Mouse (Mus musculus) heart, postnatal 10 days (tissue): Measurements from ENCODE around the gene Tmem212. TPM values are rescaled to one million over a fixed set of nuclear protein-coding genes. Genes with fewer than 3 reads are reported as not detected.
"Not testable (repeated sequence)": the region's sequence is repeated elsewhere in the genome, so short reads cannot be mapped to it uniquely, and the experiment has no call there.

ENCODE experiments used
- DNase-seq, 2 experiments: peaks; one replicate each; pipeline ENCODE4 v3.0.0; 2021
- intact Hi-C: fragments of 180-260 bp; cut with DNase I; formaldehyde crosslinking; loops from one replicate; pipeline ENCODE4 v1.15.1; 2025
- total RNA-seq, 2 experiments: library from RNA; stranded (reverse); gene quantifications; 2 replicates each; pipeline ENCODE4 v1.2.3; 2021

Tmem212 gene
- not detected for total RNA-seq

GRCm38 (mm10) chr3:27896318-27896892 lies at the start of gene Tmem212:
Gene Tmem212 (minus strand): TSS chr3:27896368.
- no peak for DNase-seq
- intact Hi-C loops: no loop called here

GRCm38 (mm10) chr3:27945397-27945796 lies 49.2 kb upstream of the Tmem212 start:
- intact Hi-C loops, DNase-seq: not testable (repeated sequence)

- peak; percentile 70 to 81 for DNase-seq
- intact Hi-C loops: no loop called here
Observed at GRCm38 (mm10) chr3:27942991-27943390, 46.8 kb upstream of the Tmem212 start.

DNA sequence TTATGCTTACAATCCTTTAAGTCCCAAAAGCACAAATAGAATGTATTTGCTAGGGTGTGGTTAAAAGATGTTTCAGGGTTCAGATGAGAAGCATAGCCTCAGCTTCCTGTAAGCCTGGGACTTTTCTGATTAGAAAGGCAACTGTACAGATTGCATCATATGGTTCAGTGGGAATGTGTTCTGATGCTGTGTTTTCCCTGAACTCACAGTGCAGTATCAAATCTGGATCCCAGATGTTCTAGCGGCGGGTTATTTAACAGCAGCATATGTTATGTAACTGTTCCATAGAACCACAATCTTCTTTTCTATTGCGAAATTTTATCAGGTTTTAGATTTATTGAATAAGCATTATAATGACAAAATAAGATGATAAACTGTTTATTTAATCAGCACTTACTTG lies 45.5 kb upstream of the Tmem212 start:
- no peak for DNase-seq
- intact Hi-C loops: no loop called here

- intact Hi-C loops: loop anchor here (2.0 to 5.0 kb wide), 2 partner anchors 76 to 226 kb away; partner anchors contain the start of gene Fndc3b
- DNase-seq: peak; percentile 92 to 93
Observed at GRCm38 (mm10) chr3:27938381-27939323, 42.5 kb upstream of the Tmem212 start, which contains the start of gene Pld1. Gene Pld1 (plus strand): TSS chr3:27938695.

DNA sequence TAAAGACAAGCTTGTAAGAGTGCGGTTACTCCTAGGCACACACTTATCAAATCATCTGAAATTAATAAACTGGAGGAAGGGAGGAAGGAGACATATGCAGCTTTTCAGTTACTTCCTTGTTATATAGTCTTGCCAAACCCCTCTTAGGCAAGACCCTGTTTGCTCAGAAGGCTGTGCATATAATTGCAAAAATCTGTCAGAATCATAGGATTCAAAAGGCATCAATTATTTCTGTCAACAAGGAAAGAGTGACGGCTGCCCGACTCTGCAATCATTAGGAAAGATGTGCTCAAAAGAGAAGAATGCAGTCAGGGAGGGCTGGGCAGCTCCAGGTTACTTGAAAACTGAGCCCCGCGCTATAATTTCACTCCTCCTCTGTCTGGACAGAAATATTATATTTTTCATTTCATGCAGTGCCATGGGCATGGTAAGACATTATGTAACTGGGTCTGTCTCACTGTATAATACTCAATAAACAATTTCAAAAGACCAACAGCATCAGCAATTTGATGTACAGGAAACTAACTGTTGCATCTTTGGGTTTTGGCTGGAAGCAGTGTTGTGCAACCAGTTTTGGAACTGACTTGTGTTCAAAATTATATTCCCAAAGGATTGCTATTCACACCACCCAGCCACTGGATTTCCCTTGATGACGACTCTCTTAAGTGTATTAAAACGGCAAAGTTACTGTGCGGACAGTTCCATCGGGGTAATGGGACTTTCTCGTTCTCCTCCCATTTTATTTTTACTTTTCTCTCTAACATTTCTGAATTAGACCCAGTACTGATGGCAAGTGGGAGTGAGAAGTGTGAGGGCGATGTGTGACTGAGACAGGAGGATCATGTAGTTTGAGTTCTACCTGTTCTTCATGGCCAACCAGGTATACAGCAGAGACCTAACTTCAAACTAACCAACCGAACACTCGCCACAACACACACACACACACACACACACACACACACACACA lies 41.3 kb upstream of the Tmem212 start:
- DNase-seq: peak in 1 of 2 experiments; percentile 14
- intact Hi-C loops: loop anchor here (2.0 to 5.0 kb wide), 2 partner anchors 75 to 225 kb away; partner anchors contain the start of gene Fndc3b

DNA sequence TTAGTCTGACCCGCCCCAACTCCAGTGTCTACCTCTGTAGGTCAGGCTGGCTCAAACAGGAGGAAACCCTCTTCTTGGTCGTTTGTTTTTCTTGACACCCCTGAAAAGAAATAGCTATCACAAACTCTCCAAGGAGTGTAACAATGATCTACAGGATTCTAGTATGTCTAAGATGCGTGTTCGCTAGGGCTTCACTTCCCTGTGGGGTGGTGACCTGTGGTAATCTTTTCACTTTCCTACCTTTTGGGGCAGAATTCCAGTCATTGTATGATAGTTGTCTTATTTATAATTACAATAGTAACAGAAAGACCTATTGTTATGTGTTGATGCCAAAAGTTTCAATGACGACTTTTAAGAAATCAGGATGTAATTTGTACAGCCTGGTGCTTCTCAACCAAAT lies 40.6 kb upstream of the Tmem212 start:
- no peak for DNase-seq
- intact Hi-C loops: loop anchor here (5.0 kb wide), 1 partner anchor 224 kb away; the partner anchor contains the start of gene Fndc3b

- no peak for DNase-seq
- intact Hi-C loops: loop anchor here (5.0 kb wide), 1 partner anchor 223 kb away; the partner anchor contains the start of gene Fndc3b
Observed at GRCm38 (mm10) chr3:27935644-27936043, 39.5 kb upstream of the Tmem212 start.

DNA sequence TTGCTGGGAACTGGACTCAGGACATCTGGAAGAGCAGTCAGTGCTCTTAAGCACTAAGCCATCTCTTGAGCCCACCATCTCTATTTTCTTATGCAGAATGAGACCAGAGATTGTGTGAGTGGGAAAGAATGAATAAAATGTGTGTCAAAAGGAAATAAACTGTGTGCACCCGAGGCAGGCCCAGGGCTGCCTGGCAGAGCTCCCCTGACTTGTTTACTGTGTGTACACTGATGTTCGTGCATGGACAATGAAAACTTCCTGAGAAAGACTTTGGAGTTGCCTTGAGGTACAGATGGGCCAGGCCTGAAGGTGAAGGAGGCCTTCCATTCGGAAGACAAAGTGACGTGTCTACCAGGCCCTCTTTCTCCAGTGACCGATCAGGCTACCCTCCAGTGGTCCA lies 36.2 kb upstream of the Tmem212 start:
- DNase-seq: no peak
- intact Hi-C loops: no loop called here

GRCm38 (mm10) chr3:27929219-27929618 lies 33.1 kb upstream of the Tmem212 start:
- DNase-seq: no peak
- intact Hi-C loops: no loop called here

DNA sequence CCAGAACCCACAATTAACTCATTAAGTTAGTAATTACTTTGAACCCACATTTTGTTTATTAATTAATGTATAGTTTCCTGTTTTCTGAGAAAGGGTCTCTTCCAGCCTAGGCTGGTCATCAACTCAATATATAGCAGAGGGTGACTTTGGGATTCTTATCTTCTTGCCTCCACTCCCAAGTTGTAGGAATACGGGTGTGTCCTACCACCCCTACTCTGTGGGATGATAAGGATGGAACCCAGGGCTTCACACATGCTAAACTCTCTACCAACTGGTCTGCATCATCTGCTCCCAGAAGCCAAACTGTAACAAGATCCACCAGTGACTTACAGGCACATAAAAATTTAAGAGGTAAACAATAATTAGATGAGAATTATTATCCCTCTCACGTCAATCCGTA lies 27.9 kb upstream of the Tmem212 start:
- intact Hi-C loops: no loop called here
- no peak for DNase-seq

DNA sequence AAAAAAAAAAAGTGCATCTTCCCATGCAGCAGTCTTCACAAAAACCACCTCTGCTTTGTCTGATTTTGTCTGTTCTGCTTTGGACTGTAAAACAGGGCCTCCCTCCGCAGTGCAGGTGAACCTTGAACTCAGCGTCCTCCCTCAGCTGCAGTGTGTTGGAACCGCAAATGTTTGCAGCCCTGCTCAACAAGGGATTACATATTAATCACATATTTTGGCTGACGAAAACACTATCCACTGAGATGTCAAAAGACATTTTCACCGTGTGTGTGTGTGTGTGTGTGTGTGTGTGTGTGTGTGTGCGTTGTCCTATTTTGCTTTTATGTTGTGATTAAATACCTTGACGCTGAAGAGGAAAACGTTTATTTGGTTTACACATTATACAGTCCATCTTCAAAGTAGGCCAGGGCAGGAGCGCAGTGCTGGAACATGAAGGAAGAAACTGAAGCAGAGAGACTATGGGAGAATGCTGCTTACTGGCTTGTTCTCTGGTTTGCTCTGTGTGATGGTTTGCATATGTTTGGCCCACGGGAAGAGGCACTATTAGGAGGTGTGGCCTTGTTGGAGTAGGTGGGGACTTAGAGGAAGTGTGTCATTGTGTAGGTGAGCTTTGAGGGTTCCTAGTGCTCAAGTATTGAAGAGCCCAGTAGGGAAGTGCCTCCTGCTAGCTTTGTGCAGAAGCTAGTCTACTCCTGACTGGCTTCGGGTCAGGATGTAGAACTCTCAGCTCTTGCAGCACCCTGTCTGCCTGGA lies 25.3 kb upstream of the Tmem212 start:
- DNase-seq: no peak
- intact Hi-C loops: no loop called here

- no peak for DNase-seq
- intact Hi-C loops: no loop called here
Observed at GRCm38 (mm10) chr3:27918656-27919436, 22.7 kb upstream of the Tmem212 start.

- no peak for DNase-seq
- intact Hi-C loops: no loop called here
Observed at GRCm38 (mm10) chr3:27909016-27909415, 12.8 kb upstream of the Tmem212 start.

DNA sequence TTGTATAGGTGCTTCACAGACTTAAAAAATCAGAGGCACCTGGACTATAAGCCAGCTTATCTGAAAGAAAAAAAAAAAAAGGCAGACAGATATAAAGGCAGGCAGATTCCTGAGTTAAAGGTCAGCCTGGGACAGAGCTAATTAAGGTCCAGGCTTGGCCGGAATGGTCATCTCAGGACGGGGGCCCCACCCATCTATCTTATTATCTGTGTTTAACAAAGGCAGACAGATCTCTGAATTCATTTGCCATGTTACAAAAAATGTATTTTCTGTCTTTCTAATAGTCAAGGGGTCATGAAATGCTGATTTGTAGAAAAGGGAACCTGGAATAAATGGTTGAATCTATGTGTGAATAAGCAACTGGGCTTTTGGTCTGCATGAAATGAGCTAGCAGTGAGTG lies 12.1 kb upstream of the Tmem212 start:
- DNase-seq: no peak
- intact Hi-C loops: no loop called here

- no peak for DNase-seq
- intact Hi-C loops: no loop called here
Observed at GRCm38 (mm10) chr3:27907301-27907700, 11.1 kb upstream of the Tmem212 start.

DNA sequence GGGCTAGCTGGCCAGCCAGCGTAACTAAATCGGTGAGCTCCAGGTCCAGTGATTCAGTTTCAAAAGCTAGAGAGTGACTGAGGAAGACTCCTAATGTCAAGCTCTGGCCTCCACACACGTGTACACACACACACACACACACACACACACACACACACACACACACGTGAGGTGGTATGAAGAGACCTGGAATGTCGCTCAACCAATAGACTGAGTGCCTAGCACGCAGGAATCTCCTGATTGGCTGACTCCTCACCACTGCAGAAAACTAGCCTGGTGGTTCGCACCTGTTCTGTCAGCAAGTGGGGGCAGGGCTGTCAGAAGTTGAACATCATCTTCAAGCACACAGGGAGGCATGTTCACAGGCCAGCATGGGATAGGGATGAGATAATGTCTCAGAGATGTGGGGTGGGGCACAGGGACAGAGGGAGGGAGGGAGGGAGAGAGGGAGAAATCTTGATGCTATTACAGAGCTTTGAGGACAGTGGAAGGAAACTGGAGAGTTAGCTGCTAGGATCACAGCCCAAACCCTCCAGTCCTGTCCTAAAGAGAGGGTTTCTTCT lies 10.6 kb upstream of the Tmem212 start:
- intact Hi-C loops: no loop called here
- no peak for DNase-seq

DNA sequence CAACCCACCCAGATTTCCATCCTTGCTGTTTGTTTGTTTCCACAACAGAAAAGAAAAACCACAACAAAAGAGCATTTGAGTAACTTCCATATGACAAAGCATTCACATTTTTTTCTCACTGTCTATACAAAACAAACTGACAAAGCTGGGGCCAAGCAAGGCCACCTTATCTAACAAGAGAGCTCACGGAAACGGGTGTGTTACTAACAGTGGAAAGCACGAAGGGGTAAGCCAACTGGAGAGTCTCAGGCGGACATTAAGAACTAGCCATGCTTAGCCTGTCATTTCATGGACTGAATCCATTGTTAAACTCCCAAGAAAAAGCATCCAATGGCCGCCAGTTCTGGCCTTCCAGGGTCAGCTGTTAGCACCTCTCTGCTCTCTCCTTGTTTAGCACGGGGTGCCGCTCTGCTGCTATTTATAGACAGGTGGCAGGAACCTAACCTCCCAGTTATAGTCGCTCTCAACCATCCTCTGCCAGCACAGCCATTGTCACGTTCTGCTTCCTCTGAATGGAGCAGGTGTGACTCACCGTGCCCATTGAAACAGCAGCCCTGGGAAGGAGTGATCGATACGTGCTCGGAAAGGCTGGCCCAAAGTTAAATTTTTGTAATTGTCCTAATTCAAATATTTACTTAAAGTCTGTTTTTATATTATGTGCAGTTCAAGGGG lies 8.6 kb upstream of the Tmem212 start:
- peak; percentile 69 to 79 for DNase-seq
- intact Hi-C loops: no loop called here
